Mouse (Mus musculus) hindlimb bud, embryonic 11.5 days (tissue): ENCODE measurements around the gene Tsacc.

ENCODE experiments used
- DNase-seq: peaks from one replicate; pipeline ENCODE4 v3.0.0-alpha.2; 2012; ENCODE audit warnings: low read depth, low spot score; ENCODE audit errors: extremely low spot score

Tsacc gene

GRCm38 (mm10) chr3:88239446-88239845 lies 57.4 kb downstream of the Tsacc start:
- DNase-seq: no peak

GRCm38 (mm10) chr3:88238866-88239391 lies 57.9 kb downstream of the Tsacc start:
- DNase-seq: no peak

- DNase-seq: no peak
Measured at GRCm38 (mm10) chr3:88237556-88238194, 59.1 kb downstream of the Tsacc start.

- DNase-seq: no peak
Measured at GRCm38 (mm10) chr3:88237161-88237555, 59.6 kb downstream of the Tsacc start.

GRCm38 (mm10) chr3:88235616-88236015 lies 61.2 kb downstream of the Tsacc start:
- no peak for DNase-seq

GRCm38 (mm10) chr3:88235216-88235615 lies 61.6 kb downstream of the Tsacc start:
- no peak for DNase-seq

- no peak for DNase-seq
Measured at GRCm38 (mm10) chr3:88234041-88234440, 62.8 kb downstream of the Tsacc start.

GRCm38 (mm10) chr3:88232851-88233649 lies 63.7 kb downstream of the Tsacc start:
- DNase-seq: no peak
